Mouse (Mus musculus): ENCODE measurements around the gene Rapgef4.

GRCm38 (mm10) chr2:72221706-72222105, 240.7 kb downstream of the Rapgef4 start:
- TF ChIP-seq POLR2A (IDR thresholded peaks at IDR 0.05; ENCODE audit: extremely low read depth, insufficient read depth, low read length) = no peak
- TF ChIP-seq CTCF (IDR thresholded peaks at IDR 0.05; ENCODE audit: extremely low read depth, insufficient read depth, low read length) = no peak
